ENCODE assay signal across 8 mouse cellular contexts in genomic region chr7:24373538-24374379, GRCm38 (mm10). TPM values are rescaled to one million over a fixed set of nuclear protein-coding genes. Genes with fewer than 3 reads are reported as not detected.
A peak's percentile ranks its signal among the peaks of the same experiment; 100 is the strongest.
DNase-seq lines count a peak whose midpoint lies in the region; ATAC-seq and TF ChIP-seq lines count a peak whose summit lies in the region.

No protein-coding gene starts in this region.

- 38% methylated on average over 20 of the region's 20 CpGs for WGBS in forebrain, embryonic 11.5 days
- 34% methylated on average over 20 of the region's 20 CpGs for WGBS in hindbrain, embryonic 14.5 days
- WGBS in liver, embryonic 11.5 days, result 36% methylated on average over 20 of the region's 20 CpGs
- WGBS in midbrain, embryonic 15.5 days, result 34% methylated on average over 17 of the region's 20 CpGs
- WGBS in thymus, adult 2 months, result 4% methylated on average over 20 of the region's 20 CpGs

- H3K36me3 ChIP-seq in forebrain, embryonic 11.5 days (ENCODE audit: control insufficient read depth, insufficient read depth, low read length), result no peaks in the 10 kb centered on the region
- H3K36me3 ChIP-seq in hindbrain, embryonic 14.5 days (replicated peaks; ENCODE audit: control insufficient read depth, insufficient read depth), result no peaks in the 10 kb centered on the region
- H3K36me3 ChIP-seq in liver, embryonic 11.5 days (ENCODE audit: control insufficient read depth, insufficient read depth, low read length), result peaks cover 6% of the 10 kb centered on the region; the same call in 1 of the 2 replicates
- H3K36me3 ChIP-seq in midbrain, embryonic 15.5 days (replicated peaks), result no peaks in the 10 kb centered on the region
- peaks cover 16% of the 10 kb centered on the region for H3K36me3 ChIP-seq in thymus, adult 2 months (ENCODE audit: control insufficient read depth, insufficient read depth, low read length)

- TF ChIP-seq POLR2A in thymus, adult 2 months (IDR thresholded peaks at IDR 0.05; ENCODE audit: control insufficient read depth, extremely low read depth, insufficient read depth, low read length, poor library complexity), result 0 out of 2 replicates have a peak, but pooled peaks have one; percentile 31

- no peak overlapping the region for H3K27ac ChIP-seq in forebrain, embryonic 11.5 days (ENCODE audit: low read depth, low read length)
- peak overlapping the region; percentile 77 for H3K27ac ChIP-seq in hindbrain, embryonic 14.5 days
- H3K27ac ChIP-seq in liver, embryonic 11.5 days (ENCODE audit: low read depth, low read length), result peak overlapping the region; percentile 99
- peak overlapping the region; percentile 62 for H3K27ac ChIP-seq in midbrain, embryonic 15.5 days
- H3K27ac ChIP-seq in thymus, adult 2 months (ENCODE audit: control insufficient read depth, insufficient read depth, low read length), result peak overlapping the region; percentile 97

- no peak overlapping the region for H3K4me3 ChIP-seq in forebrain, embryonic 11.5 days (ENCODE audit: low read depth, low read length)
- no peak overlapping the region for H3K4me3 ChIP-seq in hindbrain, embryonic 14.5 days (replicated peaks; ENCODE audit: low read length)
- peak overlapping the region; percentile 82 for H3K4me3 ChIP-seq in liver, embryonic 11.5 days (ENCODE audit: low read depth, low read length)
- H3K4me3 ChIP-seq in midbrain, embryonic 15.5 days, result no peak overlapping the region
- peak overlapping the region; percentile 89 for H3K4me3 ChIP-seq in thymus, adult 2 months (ENCODE audit: control insufficient read depth, insufficient read depth, low read length)

- DNase-seq in cerebellum, adult 11 months, result peak; percentile 35
- no peak for DNase-seq in cerebellum, adult 8-10 months
- DNase-seq in CD4-positive, CD25-positive, alpha-beta regulatory T cell, adult 2 months (ENCODE audit: low read depth, low spot score), result peak; percentile 86
- no peak for DNase-seq in forebrain, embryonic 11.5 days (ENCODE audit: low spot score)
- DNase-seq in hindbrain, embryonic 14.5 days (ENCODE audit: low spot score), result peak; percentile 36
- no peak for DNase-seq in liver, embryonic 11.5 days (ENCODE audit: low spot score)
- peak; percentile 91 for DNase-seq in thymus, adult 2 months

- peaks cover 5% of the 10 kb centered on the region; the same call in 1 of the 2 replicates for H3K4me1 ChIP-seq in forebrain, embryonic 11.5 days (replicated peaks; ENCODE audit: control insufficient read depth, insufficient read depth, low read length)
- peaks cover 4% of the 10 kb centered on the region; the same call in 1 of the 2 replicates for H3K4me1 ChIP-seq in hindbrain, embryonic 14.5 days (replicated peaks; ENCODE audit: control insufficient read depth, insufficient read depth, low read length)
- H3K4me1 ChIP-seq in liver, embryonic 11.5 days (replicated peaks; ENCODE audit: control insufficient read depth, insufficient read depth, low read length), result peaks cover 41% of the 10 kb centered on the region
- peaks cover 13% of the 10 kb centered on the region for H3K4me1 ChIP-seq in midbrain, embryonic 15.5 days
- H3K4me1 ChIP-seq in thymus, adult 2 months (replicated peaks; ENCODE audit: control insufficient read depth, insufficient read depth, low read length), result peaks cover 56% of the 10 kb centered on the region

- peak; percentile 23; the same call in 1 of the 2 replicates for TF ChIP-seq CTCF in thymus, adult 2 months (IDR thresholded peaks at IDR 0.05; ENCODE audit: borderline replicate concordance, control insufficient read depth, extremely low read depth, insufficient read depth, low read length, poor library complexity)

- 0 out of 2 replicates have a peak overlapping the region, but pooled peaks have one; percentile 21 for H3K4me2 ChIP-seq in forebrain, embryonic 11.5 days (ENCODE audit: low read depth, low read length, severe bottlenecking)
- H3K4me2 ChIP-seq in hindbrain, embryonic 14.5 days (replicated peaks), result 0 out of 2 replicates have a peak overlapping the region, but pooled peaks have one; percentile 10
- peak overlapping the region; percentile 95 for H3K4me2 ChIP-seq in liver, embryonic 11.5 days
- 0 out of 2 replicates have a peak overlapping the region, but pooled peaks have one; percentile 10 for H3K4me2 ChIP-seq in midbrain, embryonic 15.5 days

- peaks cover 5% of the 10 kb centered on the region for H3K27me3 ChIP-seq in forebrain, embryonic 11.5 days (ENCODE audit: control insufficient read depth, insufficient read depth, low read length)
- H3K27me3 ChIP-seq in hindbrain, embryonic 14.5 days (ENCODE audit: control insufficient read depth, insufficient read depth, low read length), result no peaks in the 10 kb centered on the region; the same call in 1 of the 2 replicates
- no peaks in the 10 kb centered on the region; the same call in 1 of the 2 replicates for H3K27me3 ChIP-seq in liver, embryonic 11.5 days (replicated peaks; ENCODE audit: control insufficient read depth, insufficient read depth, low read length)
- H3K27me3 ChIP-seq in midbrain, embryonic 15.5 days (replicated peaks), result peaks cover 6% of the 10 kb centered on the region
- no peaks in the 10 kb centered on the region for H3K27me3 ChIP-seq in thymus, adult 2 months (ENCODE audit: control insufficient read depth, insufficient read depth, low read length)

- no peak; the same call in 1 of the 2 replicates for ATAC-seq in forebrain, embryonic 11.5 days (replicated peaks; ENCODE audit: low FRiP score)
- ATAC-seq in hindbrain, embryonic 14.5 days (ENCODE audit: low FRiP score), result peak; percentile 56; the same call in 1 of the 2 replicates
- ATAC-seq in liver, embryonic 11.5 days (replicated peaks; ENCODE audit: low FRiP score), result no peak
- ATAC-seq in midbrain, embryonic 15.5 days (replicated peaks), result peak; percentile 53

- no peaks in the 10 kb centered on the region for H3K9me3 ChIP-seq in forebrain, embryonic 11.5 days (ENCODE audit: control insufficient read depth, low read length)
- no peaks in the 10 kb centered on the region for H3K9me3 ChIP-seq in hindbrain, embryonic 14.5 days (ENCODE audit: control insufficient read depth, low read length)
- H3K9me3 ChIP-seq in liver, embryonic 11.5 days (ENCODE audit: control insufficient read depth, low read length), result no peaks in the 10 kb centered on the region
- H3K9me3 ChIP-seq in midbrain, embryonic 15.5 days, result no peaks in the 10 kb centered on the region

- H3K9ac ChIP-seq in forebrain, embryonic 11.5 days (ENCODE audit: low read length), result peak overlapping the region; percentile 44
- H3K9ac ChIP-seq in hindbrain, embryonic 14.5 days, result no peak overlapping the region
- H3K9ac ChIP-seq in liver, embryonic 11.5 days (ENCODE audit: low read depth, low read length), result peak overlapping the region; percentile 98
- H3K9ac ChIP-seq in midbrain, embryonic 15.5 days, result no peak overlapping the region

RNA-seq across cellular contexts. Expression of gene Kcnn4, which starts 3.7 kb away (rescaled TPM):
- 3.5 and 4.1 TPM in 2 replicates for polyA plus RNA-seq in forebrain, embryonic 11.5 days (2014; fragmentation: Nextera tagmentation; extraction: Ambion mirVana)
- 1.7 and 2.8 TPM in 2 replicates for polyA plus RNA-seq in hindbrain, embryonic 14.5 days (2014; fragmentation: Nextera tagmentation; extraction: Ambion mirVana)
- polyA plus RNA-seq in liver, embryonic 11.5 days (2014; fragmentation: Nextera tagmentation; extraction: Ambion mirVana), result 119 and 123 TPM in 2 replicates
- polyA plus RNA-seq in midbrain, embryonic 15.5 days (2015; fragmentation: Nextera tagmentation; extraction: Ambion mirVana), result 0.92 and 1.1 TPM in 2 replicates
- 402 and 429 TPM in 2 replicates for polyA plus RNA-seq in thymus, adult 2 months (2012; rRNA removed)

RNA-seq across cellular contexts. Expression of gene Lypd5, which starts 24.8 kb away (rescaled TPM):
- not detected in 2 replicates for polyA plus RNA-seq in forebrain, embryonic 11.5 days (2014; fragmentation: Nextera tagmentation; extraction: Ambion mirVana)
- polyA plus RNA-seq in hindbrain, embryonic 14.5 days (2014; fragmentation: Nextera tagmentation; extraction: Ambion mirVana), result not detected in 2 replicates
- polyA plus RNA-seq in liver, embryonic 11.5 days (2014; fragmentation: Nextera tagmentation; extraction: Ambion mirVana), result not detected in 2 replicates
- not detected in 2 replicates for polyA plus RNA-seq in midbrain, embryonic 15.5 days (2015; fragmentation: Nextera tagmentation; extraction: Ambion mirVana)
- 0.85 and 1.00 TPM in 2 replicates for polyA plus RNA-seq in thymus, adult 2 months (2012; rRNA removed)

RNA-seq across cellular contexts. Expression of gene Smg9, which starts 25.7 kb away (rescaled TPM):
- polyA plus RNA-seq in forebrain, embryonic 11.5 days (2014; fragmentation: Nextera tagmentation; extraction: Ambion mirVana), result 29.6 and 29.8 TPM in 2 replicates
- polyA plus RNA-seq in hindbrain, embryonic 14.5 days (2014; fragmentation: Nextera tagmentation; extraction: Ambion mirVana), result 30.1 and 30.3 TPM in 2 replicates
- 30.2 and 34.8 TPM in 2 replicates for polyA plus RNA-seq in liver, embryonic 11.5 days (2014; fragmentation: Nextera tagmentation; extraction: Ambion mirVana)
- 38.4 and 40.3 TPM in 2 replicates for polyA plus RNA-seq in midbrain, embryonic 15.5 days (2015; fragmentation: Nextera tagmentation; extraction: Ambion mirVana)
- polyA plus RNA-seq in thymus, adult 2 months (2012; rRNA removed), result 166 and 168 TPM in 2 replicates

RNA-seq across cellular contexts. Expression of gene Tescl, which starts 40.0 kb away (rescaled TPM):
- polyA plus RNA-seq in forebrain, embryonic 11.5 days (2014; fragmentation: Nextera tagmentation; extraction: Ambion mirVana), result 0.23 TPM in 1 of 2 replicates, not detected in the other
- polyA plus RNA-seq in hindbrain, embryonic 14.5 days (2014; fragmentation: Nextera tagmentation; extraction: Ambion mirVana), result 0.31 TPM in 1 of 2 replicates, not detected in the other
- polyA plus RNA-seq in liver, embryonic 11.5 days (2014; fragmentation: Nextera tagmentation; extraction: Ambion mirVana), result 0.22 TPM in 1 of 2 replicates, not detected in the other
- polyA plus RNA-seq in midbrain, embryonic 15.5 days (2015; fragmentation: Nextera tagmentation; extraction: Ambion mirVana), result 0.48 TPM in 1 of 2 replicates, not detected in the other
- polyA plus RNA-seq in thymus, adult 2 months (2012; rRNA removed), result 0.12 TPM in 1 of 2 replicates, not detected in the other

RNA-seq across cellular contexts. Expression of gene Zfp94, which starts 57.3 kb away (rescaled TPM):
- 15.2 and 15.9 TPM in 2 replicates for polyA plus RNA-seq in forebrain, embryonic 11.5 days (2014; fragmentation: Nextera tagmentation; extraction: Ambion mirVana)
- polyA plus RNA-seq in hindbrain, embryonic 14.5 days (2014; fragmentation: Nextera tagmentation; extraction: Ambion mirVana), result 19.6 and 20.9 TPM in 2 replicates
- polyA plus RNA-seq in liver, embryonic 11.5 days (2014; fragmentation: Nextera tagmentation; extraction: Ambion mirVana), result 5.6 and 5.8 TPM in 2 replicates
- 23.6 and 24.5 TPM in 2 replicates for polyA plus RNA-seq in midbrain, embryonic 15.5 days (2015; fragmentation: Nextera tagmentation; extraction: Ambion mirVana)
- 6.2 and 6.8 TPM in 2 replicates for polyA plus RNA-seq in thymus, adult 2 months (2012; rRNA removed)

Comparison
In these comparisons a context has a peak if more than half of its experiments do, and no peak if none do; other contexts are left out.
1. DNase-seq: peak in cerebellum, adult 11 months (single experiment), CD4-positive, CD25-positive, alpha-beta regulatory T cell, adult 2 months (single experiment), hindbrain, embryonic 14.5 days (single experiment) and thymus, adult 2 months (single experiment); none in cerebellum, adult 8-10 months (single experiment), forebrain, embryonic 11.5 days (single experiment) and liver, embryonic 11.5 days (single experiment).
2. ATAC-seq: peak in hindbrain, embryonic 14.5 days (single experiment) and midbrain, embryonic 15.5 days (single experiment); none in forebrain, embryonic 11.5 days (single experiment) and liver, embryonic 11.5 days (single experiment).
3. H3K4me2 ChIP-seq: peak in every context shown above with its lines; median percentile 95 in liver, embryonic 11.5 days; 21 in forebrain, embryonic 11.5 days; 10 in hindbrain, embryonic 14.5 days; 10 in midbrain, embryonic 15.5 days.
4. H3K4me3 ChIP-seq: peak in liver, embryonic 11.5 days (single experiment) and thymus, adult 2 months (single experiment); none in forebrain, embryonic 11.5 days (single experiment), hindbrain, embryonic 14.5 days (single experiment) and midbrain, embryonic 15.5 days (single experiment).
5. H3K9ac ChIP-seq: peak in forebrain, embryonic 11.5 days (single experiment) and liver, embryonic 11.5 days (single experiment); none in hindbrain, embryonic 14.5 days (single experiment) and midbrain, embryonic 15.5 days (single experiment).
6. RNA of gene Kcnn4, which starts 3.7 kb away (polyA plus RNA-seq): 402 to 429 TPM in thymus, adult 2 months and 119 to 123 TPM in liver, embryonic 11.5 days; 3.5 to 4.1 TPM in forebrain, embryonic 11.5 days, 1.7 to 2.8 TPM in hindbrain, embryonic 14.5 days and 0.92 to 1.1 TPM in midbrain, embryonic 15.5 days; every median in the first group is over 10 times any median in the second.